Mouse (Mus musculus): ENCODE results near the gene Rap1a.

DNA sequence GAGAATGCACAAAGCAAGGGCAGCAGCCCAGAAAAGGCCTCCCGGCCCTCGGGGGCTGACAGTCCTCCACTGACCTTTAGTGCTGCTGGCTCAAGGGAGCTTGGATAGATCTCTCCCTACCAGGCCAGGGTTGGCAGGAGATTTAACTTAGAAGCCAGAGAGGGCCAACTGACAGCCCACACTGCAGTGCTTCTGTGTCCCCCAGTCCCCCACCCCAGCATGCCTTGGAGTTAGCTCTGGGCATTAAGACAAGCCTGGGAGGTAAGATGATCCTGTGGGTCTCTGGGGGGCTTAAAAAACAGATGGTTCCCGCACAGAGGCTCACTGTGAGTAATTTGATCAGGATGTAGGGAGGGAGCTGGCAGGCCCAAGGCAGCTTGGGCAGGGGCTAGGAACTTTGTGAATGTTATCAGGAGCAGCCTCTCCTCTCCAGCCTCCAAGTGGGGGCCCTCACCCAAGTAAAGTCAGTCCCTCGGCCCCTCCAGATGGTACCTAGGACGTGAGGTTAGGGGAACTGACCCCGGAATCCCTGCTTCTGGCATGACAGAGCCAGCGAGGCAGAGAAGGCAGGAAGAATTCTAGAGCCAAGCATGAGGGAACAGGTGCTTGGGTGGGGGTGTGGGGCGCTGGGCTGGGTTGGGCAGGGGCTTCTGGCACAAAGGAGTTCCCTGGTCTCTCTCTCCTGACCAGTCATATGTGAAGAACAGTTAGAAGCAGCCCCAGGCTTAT is 86.9 kb downstream of the Rap1a start:
- TF ChIP-seq CTCF (IDR thresholded peaks at IDR 0.05; ENCODE audit: low read depth, low read length) (no peak), POLR2A (IDR thresholded peaks at IDR 0.05; ENCODE audit: borderline replicate concordance, low read depth, low read length) (no peak)
